Mouse (Mus musculus): Measurements from ENCODE around the gene Sephs2. TPM values are rescaled to one million over a fixed set of nuclear protein-coding genes. Genes with fewer than 3 reads are reported as not detected.
A peak's percentile ranks its signal among the peaks of the same experiment; 100 is the strongest.

The Sephs2 gene
- polyA plus RNA-seq, 1 experiment from 2014 or later = 74.6 TPM

DNA sequence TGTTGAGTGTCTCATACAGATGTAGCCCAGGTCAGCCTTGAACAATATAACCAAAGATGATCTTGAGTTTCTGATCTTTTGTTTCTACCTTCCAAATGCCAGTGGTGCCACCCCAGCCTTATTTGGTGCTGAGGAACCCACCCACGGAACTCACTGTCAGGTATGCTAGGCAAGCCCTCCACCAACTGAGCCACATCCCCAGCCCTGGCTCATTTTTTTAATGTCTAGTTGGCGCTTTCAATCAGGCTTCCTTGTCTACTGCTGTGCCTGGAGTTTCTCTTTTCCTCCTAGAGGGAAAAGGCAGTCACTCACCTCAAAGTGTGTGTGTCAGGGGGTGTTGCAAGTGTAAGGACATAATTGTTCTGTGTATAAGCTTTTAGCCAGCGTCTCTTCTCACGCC lies 2.8 kb downstream of the Sephs2 start:
- H3K4me2 ChIP-seq (ENCODE audit: low read length) = no peak overlapping the region
- 96% methylated on average over 4 of the region's 4 CpGs for WGBS

GRCm38 (mm10) chr7:127270666-127271065 lies 3.2 kb downstream of the Sephs2 start:
- 89% methylated on average over 5 of the region's 5 CpGs for WGBS
- Histone ChIP-seq H3K36me3 (ENCODE audit: control insufficient read depth, insufficient read depth, low read length) (peaks cover 11% of the 10 kb centered on the region), H3K9me3 (ENCODE audit: control insufficient read depth, low read length) (peaks cover 5% of the 10 kb centered on the region; the same call in 1 of the 2 replicates), H3K9ac (ENCODE audit: low read length) (no peak overlapping the region), H3K4me3 (ENCODE audit: control insufficient read depth in 1 of 2, insufficient read depth in 1 of 2, low read depth in 1 of 2, low read length in 2 of 2) (no peak overlapping the region), H3K4me1 (ENCODE audit: control insufficient read depth in 2 of 2, insufficient read depth in 2 of 2, low read length in 2 of 2) (peaks cover 11 to 15% of the 10 kb centered on the region in 2 experiments), H3K27ac (replicated peaks in 1 of 2; ENCODE audit: control insufficient read depth in 1 of 2, insufficient read depth in 1 of 2, low read depth in 2 of 2, low read length in 2 of 2) (no peak overlapping the region), H3K27me3 (ENCODE audit: control insufficient read depth, insufficient read depth, low read length) (no peaks in the 10 kb centered on the region), H3K4me2 (ENCODE audit: low read length) (no peak overlapping the region)
- ATAC-seq (ENCODE audit: insufficient number of reproducible peaks, insufficient read depth, low FRiP score, low read depth) = no peak

More for the DNA sequence above, 2.8 kb downstream of the Sephs2 start:
- ATAC-seq (ENCODE audit: insufficient number of reproducible peaks, insufficient read depth, low FRiP score, low read depth) = no peak
- H3K4me3 ChIP-seq (ENCODE audit: control insufficient read depth in 1 of 2, insufficient read depth in 1 of 2, low read depth in 1 of 2, low read length in 2 of 2) = no peak overlapping the region
- peaks cover 5% of the 10 kb centered on the region; the same call in 1 of the 2 replicates for H3K9me3 ChIP-seq (ENCODE audit: control insufficient read depth, low read length)
- no peaks in the 10 kb centered on the region for H3K27me3 ChIP-seq (ENCODE audit: control insufficient read depth, insufficient read depth, low read length)
- H3K36me3 ChIP-seq (ENCODE audit: control insufficient read depth, insufficient read depth, low read length) = peaks cover 11% of the 10 kb centered on the region
- H3K4me1 ChIP-seq (ENCODE audit: control insufficient read depth in 2 of 2, insufficient read depth in 2 of 2, low read length in 2 of 2) = peaks cover 11 to 15% of the 10 kb centered on the region in 2 experiments
- no peak overlapping the region for H3K27ac ChIP-seq (replicated peaks in 1 of 2; ENCODE audit: control insufficient read depth in 1 of 2, insufficient read depth in 1 of 2, low read depth in 2 of 2, low read length in 2 of 2)
- no peak overlapping the region for H3K9ac ChIP-seq (ENCODE audit: low read length)

- no peak overlapping the region for H3K4me2 ChIP-seq (ENCODE audit: low read length)
- H3K9ac ChIP-seq (ENCODE audit: low read length) = no peak overlapping the region
- H3K27me3 ChIP-seq (ENCODE audit: control insufficient read depth, insufficient read depth, low read length) = no peaks in the 10 kb centered on the region
- peaks cover 5% of the 10 kb centered on the region; the same call in 1 of the 2 replicates for H3K9me3 ChIP-seq (ENCODE audit: control insufficient read depth, low read length)
- ATAC-seq (ENCODE audit: insufficient number of reproducible peaks, insufficient read depth, low FRiP score, low read depth) = no peak
- H3K27ac ChIP-seq (replicated peaks in 1 of 2; ENCODE audit: control insufficient read depth in 1 of 2, insufficient read depth in 1 of 2, low read depth in 2 of 2, low read length in 2 of 2) = no peak overlapping the region
- H3K4me1 ChIP-seq (ENCODE audit: control insufficient read depth in 2 of 2, insufficient read depth in 2 of 2, low read length in 2 of 2) = peaks cover 11 to 15% of the 10 kb centered on the region in 2 experiments
- 83% methylated on average over 2 of the region's 2 CpGs for WGBS
- H3K36me3 ChIP-seq (ENCODE audit: control insufficient read depth, insufficient read depth, low read length) = peaks cover 11% of the 10 kb centered on the region
- no peak overlapping the region for H3K4me3 ChIP-seq (ENCODE audit: control insufficient read depth in 1 of 2, insufficient read depth in 1 of 2, low read depth in 1 of 2, low read length in 2 of 2)
Measured at GRCm38 (mm10) chr7:127270256-127270655, 3.6 kb downstream of the Sephs2 start.

- H3K9ac ChIP-seq (ENCODE audit: low read length) = no peak overlapping the region
- no peaks in the 10 kb centered on the region for H3K36me3 ChIP-seq (ENCODE audit: control insufficient read depth, insufficient read depth, low read length)
- H3K9me3 ChIP-seq (ENCODE audit: control insufficient read depth, low read length) = peaks cover 3% of the 10 kb centered on the region; the same call in 1 of the 2 replicates
- no peak overlapping the region for H3K4me3 ChIP-seq (ENCODE audit: control insufficient read depth in 1 of 2, insufficient read depth in 1 of 2, low read depth in 1 of 2, low read length in 2 of 2)
- H3K27me3 ChIP-seq (ENCODE audit: control insufficient read depth, insufficient read depth, low read length) = no peaks in the 10 kb centered on the region
- 85% methylated on average over 3 of the region's 3 CpGs for WGBS
- H3K4me1 ChIP-seq (ENCODE audit: control insufficient read depth in 2 of 2, insufficient read depth in 2 of 2, low read length in 2 of 2) = peaks cover 2 to 14% of the 10 kb centered on the region in 2 experiments; a peak in 3 of 4 replicates
- no peak for ATAC-seq (ENCODE audit: insufficient number of reproducible peaks, insufficient read depth, low FRiP score, low read depth)
- H3K27ac ChIP-seq (replicated peaks in 1 of 2; ENCODE audit: control insufficient read depth in 1 of 2, insufficient read depth in 1 of 2, low read depth in 2 of 2, low read length in 2 of 2) = no peak overlapping the region
- H3K4me2 ChIP-seq (ENCODE audit: low read length) = no peak overlapping the region
Measured at GRCm38 (mm10) chr7:127263526-127263925, 10.3 kb downstream of the Sephs2 start.

DNA sequence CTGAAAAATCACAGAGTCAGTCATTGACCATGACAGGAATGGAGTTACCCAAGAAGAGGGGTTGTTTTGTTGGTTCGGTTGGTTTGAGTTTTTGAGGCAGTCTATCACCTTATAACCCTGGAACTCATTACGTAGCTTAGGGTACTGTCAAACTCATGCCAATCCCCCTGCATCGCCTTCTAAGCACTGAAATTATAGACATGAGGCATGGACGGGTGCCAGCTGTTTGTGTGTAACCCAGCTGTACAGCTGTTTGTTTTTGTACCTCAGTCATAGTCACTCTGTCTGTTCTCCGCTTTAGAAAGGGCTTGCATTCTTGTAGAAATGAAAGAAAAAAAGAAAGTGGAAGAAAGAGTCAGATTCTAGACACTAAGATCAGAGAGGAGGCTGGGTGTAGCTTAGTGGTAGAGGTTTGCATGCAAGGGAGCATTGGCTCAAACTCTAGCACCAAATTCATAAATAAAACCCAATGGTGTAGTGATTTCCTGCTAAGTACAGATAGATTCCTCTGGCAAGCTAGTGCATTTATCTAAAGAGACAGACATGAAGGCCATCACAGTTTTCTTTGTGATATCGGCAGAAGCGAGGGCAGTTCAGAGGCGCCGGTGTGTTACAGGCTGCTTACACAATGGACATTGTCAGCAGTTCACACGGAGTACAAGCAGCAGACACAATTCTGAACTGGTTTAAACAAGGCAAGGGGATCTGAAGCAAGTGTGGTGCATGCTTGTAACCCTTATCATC lies 11.5 kb downstream of the Sephs2 start:
- no peak overlapping the region for H3K4me3 ChIP-seq (ENCODE audit: control insufficient read depth in 1 of 2, insufficient read depth in 1 of 2, low read depth in 1 of 2, low read length in 2 of 2)
- H3K27ac ChIP-seq (replicated peaks in 1 of 2; ENCODE audit: control insufficient read depth in 1 of 2, insufficient read depth in 1 of 2, low read depth in 2 of 2, low read length in 2 of 2) = no peak overlapping the region
- 0 out of 2 replicates have a peak, but pooled peaks cover 2% of the 10 kb centered on the region for H3K36me3 ChIP-seq (ENCODE audit: control insufficient read depth, insufficient read depth, low read length)
- H3K9ac ChIP-seq (ENCODE audit: low read length) = no peak overlapping the region
- no peak for ATAC-seq (ENCODE audit: insufficient number of reproducible peaks, insufficient read depth, low FRiP score, low read depth)
- no peak overlapping the region for H3K4me2 ChIP-seq (ENCODE audit: low read length)
- H3K9me3 ChIP-seq (ENCODE audit: control insufficient read depth, low read length) = no peaks in the 10 kb centered on the region
- no peaks in the 10 kb centered on the region for H3K27me3 ChIP-seq (ENCODE audit: control insufficient read depth, insufficient read depth, low read length)
- 69% methylated on average over 10 of the region's 10 CpGs for WGBS
- H3K4me1 ChIP-seq (ENCODE audit: control insufficient read depth in 2 of 2, insufficient read depth in 2 of 2, low read length in 2 of 2) = peaks cover 2 to 14% of the 10 kb centered on the region in 2 experiments; a peak in 3 of 4 replicates

DNA sequence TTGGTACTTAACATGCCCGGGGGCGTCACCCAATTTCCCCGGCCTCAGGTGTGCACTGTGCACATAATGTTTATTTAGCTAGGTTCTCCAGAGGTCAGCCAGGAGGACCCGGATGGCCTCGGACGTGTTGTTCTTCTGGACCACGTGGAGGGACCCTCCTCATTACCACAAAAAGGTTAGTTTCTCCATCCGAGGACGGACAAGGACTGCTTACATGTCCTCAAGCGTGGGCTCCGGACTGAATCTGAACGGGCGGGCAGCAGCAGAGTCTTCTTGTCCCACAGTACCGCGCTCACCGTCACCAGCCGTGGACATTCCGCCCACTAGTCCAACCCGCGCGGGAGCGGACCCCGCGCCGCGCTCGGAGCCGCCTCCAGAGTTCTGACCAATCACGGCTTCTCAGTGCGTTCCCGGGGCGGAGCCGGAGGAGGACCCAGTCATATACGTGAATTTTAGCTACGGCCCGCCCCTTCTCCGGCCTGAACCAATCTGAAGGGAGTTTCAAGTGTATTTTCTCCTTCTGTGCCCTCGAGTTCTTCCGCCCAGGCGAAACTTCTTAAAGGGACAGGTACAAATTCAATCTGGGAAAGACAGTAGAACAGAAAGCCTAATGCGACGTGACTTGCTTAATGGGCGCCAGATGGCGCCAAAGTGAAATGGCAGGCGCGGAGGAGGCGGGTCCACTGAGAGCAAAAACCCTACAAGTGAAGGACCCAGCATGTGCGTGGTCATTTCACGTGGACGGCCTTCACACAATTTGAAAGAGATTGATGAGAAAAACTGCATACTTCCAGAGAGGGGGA lies 13.3 kb downstream of the Sephs2 start, which contains the start of gene Dctpp1:
Dctpp1 (minus strand) TSS at position 401 of the 803 bp plus-strand sequence.
- Histone ChIP-seq H3K27me3 (ENCODE audit: control insufficient read depth, insufficient read depth, low read length) (no peaks in the 10 kb centered on the region), H3K4me2 (ENCODE audit: low read length) (peak within 1 kb of the TSS; percentile 82), H3K4me3 (ENCODE audit: control insufficient read depth in 1 of 2, insufficient read depth in 1 of 2, low read depth in 1 of 2, low read length in 2 of 2) (peak within 1 kb of the TSS; percentile 75 to 93), H3K9ac (ENCODE audit: low read length) (peak within 1 kb of the TSS; percentile 85), H3K27ac (replicated peaks in 1 of 2; ENCODE audit: control insufficient read depth in 1 of 2, insufficient read depth in 1 of 2, low read depth in 2 of 2, low read length in 2 of 2) (peak within 1 kb of the TSS in 1 of 2 experiments; percentile 46; a peak in 2 of 4 replicates), H3K4me1 (ENCODE audit: control insufficient read depth in 2 of 2, insufficient read depth in 2 of 2, low read length in 2 of 2) (peaks cover 2 to 14% of the 10 kb centered on the region in 2 experiments; a peak in 3 of 4 replicates), H3K9me3 (ENCODE audit: control insufficient read depth, low read length) (no peaks in the 10 kb centered on the region), H3K36me3 (ENCODE audit: control insufficient read depth, insufficient read depth, low read length) (peaks cover 15% of the 10 kb centered on the region)
- ATAC-seq (ENCODE audit: insufficient number of reproducible peaks, insufficient read depth, low FRiP score, low read depth) = peak; percentile 98
- WGBS = under 1% methylated on average over 50 of the region's 50 CpGs

GRCm38 (mm10) chr7:127259186-127259905 lies 14.5 kb downstream of the Sephs2 start:
- ATAC-seq (ENCODE audit: insufficient number of reproducible peaks, insufficient read depth, low FRiP score, low read depth) = no peak
- no peaks in the 10 kb centered on the region for H3K9me3 ChIP-seq (ENCODE audit: control insufficient read depth, low read length)
- H3K4me3 ChIP-seq (ENCODE audit: control insufficient read depth in 1 of 2, insufficient read depth in 1 of 2, low read depth in 1 of 2, low read length in 2 of 2) = peak overlapping the region; percentile 75 to 93
- H3K27me3 ChIP-seq (ENCODE audit: control insufficient read depth, insufficient read depth, low read length) = no peaks in the 10 kb centered on the region
- H3K4me1 ChIP-seq (ENCODE audit: control insufficient read depth in 2 of 2, insufficient read depth in 2 of 2, low read length in 2 of 2) = peaks cover 2 to 21% of the 10 kb centered on the region in 2 experiments; a peak in 3 of 4 replicates
- peaks cover 15% of the 10 kb centered on the region for H3K36me3 ChIP-seq (ENCODE audit: control insufficient read depth, insufficient read depth, low read length)
- WGBS = 75% methylated on average over 8 of the region's 8 CpGs
- H3K4me2 ChIP-seq (ENCODE audit: low read length) = peak overlapping the region; percentile 82
- H3K9ac ChIP-seq (ENCODE audit: low read length) = 0 out of 2 replicates have a peak overlapping the region, but pooled peaks have one; percentile 2
- no peak overlapping the region for H3K27ac ChIP-seq (replicated peaks in 1 of 2; ENCODE audit: control insufficient read depth in 1 of 2, insufficient read depth in 1 of 2, low read depth in 2 of 2, low read length in 2 of 2)

Data from heart, embryonic 14.5 days (tissue).